Mouse (Mus musculus) liver, adult 2 months (tissue): ENCODE measurements around the gene Tet1.

Source experiments
- CTCF ChIP-seq: fragments of 200-500 bp; IDR thresholded peaks from 2 replicates; pipeline ENCODE4 v1.5.1; 2011; ENCODE audit warnings: low read depth, low read length, control low read depth
- POLR2A ChIP-seq: fragments of 200-500 bp; IDR thresholded peaks from 2 replicates; pipeline ENCODE4 v1.6.1; 2011; ENCODE audit warnings: low read length, control low read depth; ENCODE audit not compliant: insufficient read depth; ENCODE audit errors: extremely low read depth

DNA sequence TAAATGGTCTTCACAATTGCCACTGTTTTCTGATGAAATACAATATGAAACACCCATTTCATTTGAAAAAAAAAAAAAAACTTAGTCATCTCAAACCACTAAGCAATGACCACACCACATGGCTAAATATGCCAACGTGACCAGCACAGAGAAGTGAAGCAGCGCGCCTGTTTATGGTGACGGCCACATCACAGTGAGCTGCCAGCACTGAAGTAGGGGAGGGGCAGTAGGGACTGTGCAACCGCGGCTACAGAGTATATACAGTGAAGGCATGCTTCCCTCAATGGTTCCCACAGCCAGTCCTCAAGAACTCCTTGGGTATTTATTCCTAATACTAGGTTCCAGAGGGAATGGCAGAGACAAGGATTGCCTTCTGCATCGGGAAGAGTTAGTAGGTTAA, 100.5 kb downstream of the Tet1 start:
- TF ChIP-seq CTCF (no peak), POLR2A (no peak)
